Mouse (Mus musculus) erythroblast, embryonic 14.5 days (primary cell): Measurements from ENCODE around the gene Mas1.

Experiments used
- GATA1 ChIP-seq: IDR thresholded peaks from 2 replicates; pipeline ENCODE4 v1.6.1; 2012; ENCODE audit warnings: low read length, inconsistent platforms, mixed read lengths
- TAL1 ChIP-seq: IDR thresholded peaks from 3 replicates; pipeline ENCODE4 v1.6.1; 2012; ENCODE audit warnings: low read length, inconsistent platforms, mixed read lengths

DNA sequence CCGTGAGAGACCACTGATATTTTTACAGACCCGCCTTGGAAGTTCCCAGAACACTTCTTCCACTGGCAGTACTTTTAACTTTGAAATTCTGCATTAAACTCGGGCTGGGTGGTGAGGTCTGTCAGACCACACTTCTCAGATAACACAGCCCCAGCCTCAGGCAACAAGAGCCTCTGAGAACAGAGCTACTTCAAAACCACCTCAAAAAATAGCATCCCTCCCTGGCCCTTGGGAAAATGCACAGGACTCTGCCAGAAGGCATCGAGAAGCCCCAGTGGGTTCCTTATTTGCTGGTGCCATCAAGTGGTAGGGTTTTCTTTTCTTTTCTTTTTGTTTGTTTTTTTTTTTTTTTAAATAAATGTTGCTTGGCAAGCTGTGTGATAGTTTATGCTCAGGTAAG lies 697 bp upstream of the Mas1 start:
- TF ChIP-seq TAL1: no peak
- TF ChIP-seq GATA1: no peak
